Comparison of ENCODE assay signal across 8 mouse cellular contexts in genomic region chr5:100674711-100675376, GRCm38 (mm10). TPM values are rescaled to one million over a fixed set of nuclear protein-coding genes. Genes with fewer than 3 reads are reported as not detected.
DNase-seq lines count a peak whose midpoint lies in the region; ATAC-seq and TF ChIP-seq lines count a peak whose summit lies in the region.

Gene Coq2, minus strand, starts transcription at chr5:100675140.

- 0 out of 2 replicates have a peak within 1 kb of the TSS, but pooled peaks have one; percentile 39 for H3K27ac ChIP-seq in forebrain, embryonic 14.5 days (ENCODE audit: low read depth, low read length)

- intact Hi-C loops in heart, postnatal 14 days (cut with DNase I) = loop anchor here (2.0 to 10.0 kb wide), 3 partner anchors 122 to 250 kb away; partner anchors contain the start of genes Helq and Mrps18c

- 11% methylated on average over 17 of the region's 17 CpGs for WGBS in forebrain, embryonic 14.5 days
- WGBS in lung, adult 2 months = 9% methylated on average over 17 of the region's 17 CpGs

- no peaks in the 10 kb centered on the region for H3K27me3 ChIP-seq in forebrain, embryonic 14.5 days (replicated peaks; ENCODE audit: control insufficient read depth, insufficient read depth, low read length)

- H3K36me3 ChIP-seq in forebrain, embryonic 14.5 days (ENCODE audit: control insufficient read depth, insufficient read depth, low read length) = no peaks in the 10 kb centered on the region

- TF ChIP-seq POLR2A in lung, adult 2 months (IDR thresholded peaks at IDR 0.05; ENCODE audit: borderline replicate concordance, extremely low read depth, low read depth, low read length) = no peak

- H3K4me1 ChIP-seq in forebrain, embryonic 14.5 days (ENCODE audit: control insufficient read depth, insufficient read depth, low read length) = peaks cover 8% of the 10 kb centered on the region; the same call in 1 of the 2 replicates
- peaks cover 7% of the 10 kb centered on the region for H3K4me1 ChIP-seq in lung, adult 2 months (ENCODE audit: control insufficient read depth, insufficient read depth, low read length)

- H3K4me3 ChIP-seq in forebrain, embryonic 14.5 days (ENCODE audit: low read depth, low read length) = peak within 1 kb of the TSS; percentile 84
- H3K4me3 ChIP-seq in lung, adult 2 months (replicated peaks; ENCODE audit: extremely low read depth, low read depth, low read length) = peak within 1 kb of the TSS; percentile 100

- peak within 1 kb of the TSS; percentile 77 for H3K4me2 ChIP-seq in forebrain, embryonic 14.5 days (ENCODE audit: low read length)

- DNase-seq in ES-CJ7 (ENCODE audit: low read depth, low spot score) = peak; percentile 95
- peak; percentile 86 for DNase-seq in forebrain, embryonic 14.5 days (ENCODE audit: low spot score)
- DNase-seq in heart, postnatal 14 days = peak; percentile 78 to 79
- peak; percentile 77 for DNase-seq in layer of hippocampus, adult 11-12 months (ENCODE audit: low spot score)
- peak; percentile 68 for DNase-seq in lung, adult 2 months
- peak; percentile 67 to 72 for DNase-seq in thymus, adult 18-20 months

- H3K9me3 ChIP-seq in forebrain, embryonic 14.5 days (replicated peaks; ENCODE audit: control insufficient read depth, low read length) = no peaks in the 10 kb centered on the region

- H3K9ac ChIP-seq in forebrain, embryonic 14.5 days (ENCODE audit: low read length) = peak within 1 kb of the TSS; percentile 90

- peak; percentile 56; the same call in 1 of the 2 replicates for ATAC-seq in cerebellum, adult (ENCODE audit: insufficient number of reproducible peaks, low FRiP score, low TSS enrichment)
- ATAC-seq in forebrain, embryonic 14.5 days = peak; percentile 49
- ATAC-seq in neutrophil, adult 5-6 weeks (ENCODE audit: extremely low read depth, insufficient number of reproducible peaks, low FRiP score, poor library complexity, severe bottlenecking) = peak; percentile 84

- peak; percentile 75 for TF ChIP-seq CTCF in lung, adult 2 months (IDR thresholded peaks at IDR 0.05; ENCODE audit: insufficient read depth, low read length)

RNA-seq across cellular contexts. Expression of gene Coq2, which starts in this region (rescaled TPM):
- polyA plus RNA-seq in forebrain, embryonic 14.5 days (2014; fragmentation: Nextera tagmentation; extraction: Ambion mirVana) = 43.8 and 49.9 TPM in 2 replicates
- total RNA-seq in heart, postnatal 14 days (2021) = 10 to 100 TPM; 68.4 to 73.1 TPM
- polyA plus RNA-seq in lung, adult 2 months (2012; rRNA removed) = 67.7 and 97.9 TPM in 2 replicates
- 38.6 and 39.9 TPM in 2 replicates for total RNA-seq in neutrophil, adult 5-6 weeks (2017)

Comparison
In these comparisons a context has a peak if more than half of its experiments do, and no peak if none do; other contexts are left out.
1. Peak in every context shown above with its lines: DNase-seq, ATAC-seq, H3K4me3 ChIP-seq and H3K27ac ChIP-seq.